Mouse (Mus musculus): ENCODE measurements around the gene Ccnt2.
A peak's percentile ranks its signal among the peaks of the same experiment; 100 is the strongest.

The Ccnt2 gene

GRCm38 (mm10) chr1:127795087-127795769, 21.3 kb downstream of the Ccnt2 start:
- DNase-seq, result no peak

GRCm38 (mm10) chr1:127796341-127796740, 22.4 kb downstream of the Ccnt2 start:
- no peak for DNase-seq

- DNase-seq, result no peak
Measured at GRCm38 (mm10) chr1:127796752-127797151, 22.8 kb downstream of the Ccnt2 start.

GRCm38 (mm10) chr1:127802916-127803315, 29.0 kb downstream of the Ccnt2 start:
- DNase-seq, result no peak

GRCm38 (mm10) chr1:127808671-127809070, 34.7 kb downstream of the Ccnt2 start:
- no peak for DNase-seq

- no peak for DNase-seq
Measured at GRCm38 (mm10) chr1:127812929-127813328, 39.0 kb downstream of the Ccnt2 start.

- DNase-seq, result no peak
Measured at GRCm38 (mm10) chr1:127816381-127816780, 42.4 kb downstream of the Ccnt2 start.

- DNase-seq, result peak; percentile 78
Measured at GRCm38 (mm10) chr1:127827325-127827724, 53.4 kb downstream of the Ccnt2 start.

- DNase-seq, result no peak
Measured at GRCm38 (mm10) chr1:127830215-127830921, 56.4 kb downstream of the Ccnt2 start.

GRCm38 (mm10) chr1:127833714-127834113, 59.8 kb downstream of the Ccnt2 start:
- DNase-seq, result no peak

- DNase-seq, result no peak
Measured at GRCm38 (mm10) chr1:127834202-127834601, 60.2 kb downstream of the Ccnt2 start.

GRCm38 (mm10) chr1:127836619-127837018, 62.7 kb downstream of the Ccnt2 start:
- DNase-seq, result no peak

GRCm38 (mm10) chr1:127838602-127839001, 64.6 kb downstream of the Ccnt2 start:
- no peak for DNase-seq

- no peak for DNase-seq
Measured at GRCm38 (mm10) chr1:127845472-127845871, 71.5 kb downstream of the Ccnt2 start.

- no peak for DNase-seq
Measured at GRCm38 (mm10) chr1:127850075-127850610, 76.2 kb downstream of the Ccnt2 start.

GRCm38 (mm10) chr1:127854486-127855222, 80.7 kb downstream of the Ccnt2 start, which contains the start of gene Map3k19:
TSS of gene Map3k19 (minus strand) at chr1:127855031.
- no peak for DNase-seq

Measured in kidney, adult 9 months (tissue).